Mouse (Mus musculus) megakaryocyte, embryonic 14.5 days (primary cell): ENCODE data around the gene Phb.

Source experiments
- FLI1 ChIP-seq: IDR thresholded peaks from 2 replicates; pipeline ENCODE4 v1.6.1; 2012; ENCODE audit warnings: low read length, inconsistent platforms, mixed read lengths
- GATA1 ChIP-seq: IDR thresholded peaks from 3 replicates; pipeline ENCODE4 v1.6.1; 2012; ENCODE audit warnings: mixed read lengths, low read length, inconsistent platforms, borderline replicate concordance

- TF ChIP-seq GATA1 (no peak), FLI1 (no peak)
Observed at GRCm38 (mm10) chr11:95710478-95710877, 43.7 kb downstream of the Phb start.
